Mouse (Mus musculus) megakaryocyte progenitor cell, adult 5-6 weeks (primary cell): ENCODE results near the gene Phf23. TPM values are rescaled to one million over a fixed set of nuclear protein-coding genes. Genes with fewer than 3 reads are reported as not detected.

Experiments used
- ATAC-seq: replicated peaks from 2 replicates; pipeline ENCODE4 v1.8.0; 2016; ENCODE audit warnings: mild to moderate bottlenecking, moderate TSS enrichment, inconsistent platforms; ENCODE audit not compliant: poor library complexity
- total RNA-seq, 2 experiments: library from RNA; stranded (forward) in 1 of 2; stranded (reverse) in 1 of 2; fragments of 157-497, 149-512 nt in 1 of 2; fragments of 200-1000 nt in 1 of 2; gene quantifications; 2 replicates each; pipeline versions ENCODE4 v1.2.3 to v1.2.4; 2015 to 2017

Phf23 gene
- total RNA-seq, 2 experiments from 2014 or later = 31.7 to 37.9 TPM

DNA sequence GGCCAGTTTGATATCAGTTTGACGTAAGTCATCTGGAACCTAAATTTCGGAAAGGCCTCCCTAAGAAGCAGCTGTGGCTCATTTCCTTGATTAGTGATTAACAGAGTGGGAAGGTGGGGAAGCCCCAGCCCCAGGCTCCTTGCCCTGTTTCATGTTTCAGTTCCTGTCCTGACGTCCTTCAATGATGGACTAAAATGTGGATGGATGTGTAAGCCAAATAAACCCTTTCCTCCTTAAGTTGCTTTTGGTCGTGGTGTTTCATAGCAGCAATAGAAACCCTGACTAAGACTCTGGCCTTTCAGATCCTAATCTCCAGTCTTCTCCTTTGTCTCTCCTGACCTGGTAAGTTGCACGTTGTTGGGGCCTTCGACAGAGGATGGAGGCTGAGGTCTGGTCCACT is 25.4 kb upstream of the Phf23 start:
- ATAC-seq = no peak

DNA sequence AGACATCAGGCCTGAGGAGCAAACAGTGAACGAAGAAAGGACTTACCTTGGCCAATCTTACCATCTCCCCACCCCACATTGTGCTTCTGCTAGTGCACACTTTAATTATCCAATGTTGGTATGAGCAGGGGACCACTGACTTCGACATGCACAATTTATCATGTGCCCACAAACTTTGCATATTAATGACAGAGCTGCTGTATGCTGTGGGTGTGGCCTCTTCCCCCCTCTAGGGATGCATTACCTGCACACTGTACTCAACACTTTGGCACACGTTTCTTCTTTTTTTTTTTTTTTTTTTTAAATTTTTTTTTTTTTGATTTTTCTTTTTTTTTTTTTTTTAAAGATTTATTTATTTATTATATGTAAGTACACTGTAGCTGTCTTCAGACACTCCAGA is 24.8 kb upstream of the Phf23 start:
- no peak for ATAC-seq

DNA sequence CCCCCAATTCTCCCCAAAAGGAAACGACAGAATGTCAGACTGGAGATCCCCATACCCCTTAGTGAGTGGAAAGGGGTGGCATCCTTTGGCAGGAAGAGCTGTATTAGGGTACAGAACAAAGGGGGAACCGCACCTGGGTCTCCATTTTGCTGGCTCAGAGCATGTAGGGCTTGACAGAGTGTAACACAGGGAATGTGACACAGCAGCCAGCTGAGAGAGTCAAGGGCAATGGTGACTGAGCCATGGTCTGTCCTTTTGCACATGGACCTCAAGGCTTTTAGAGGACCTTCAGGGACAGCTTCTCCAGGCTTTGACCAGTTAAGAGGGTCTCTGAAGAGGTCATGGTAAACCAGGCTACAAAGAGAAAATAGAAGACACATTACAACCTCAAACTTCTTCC is 20.7 kb upstream of the Phf23 start:
- ATAC-seq = no peak

DNA sequence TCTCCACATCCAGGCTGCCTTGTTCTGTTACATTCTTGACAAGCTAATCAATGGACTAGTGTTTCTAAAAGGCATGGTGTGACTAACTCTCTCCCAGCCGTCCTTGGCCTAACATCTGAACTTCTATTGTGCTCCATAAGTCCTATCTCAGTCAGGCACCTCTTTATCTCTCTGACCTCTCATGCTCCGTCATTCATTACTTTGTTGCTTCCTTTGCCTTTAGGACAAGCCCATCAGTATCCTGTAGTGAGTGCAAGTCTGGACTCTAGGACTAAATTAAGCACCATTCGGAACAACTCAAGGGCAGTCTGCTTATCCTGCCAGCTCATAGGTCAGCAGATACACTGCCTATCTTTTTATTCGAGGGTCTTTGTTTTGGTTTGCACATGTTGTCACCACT is 19.3 kb upstream of the Phf23 start:
- no peak for ATAC-seq

DNA sequence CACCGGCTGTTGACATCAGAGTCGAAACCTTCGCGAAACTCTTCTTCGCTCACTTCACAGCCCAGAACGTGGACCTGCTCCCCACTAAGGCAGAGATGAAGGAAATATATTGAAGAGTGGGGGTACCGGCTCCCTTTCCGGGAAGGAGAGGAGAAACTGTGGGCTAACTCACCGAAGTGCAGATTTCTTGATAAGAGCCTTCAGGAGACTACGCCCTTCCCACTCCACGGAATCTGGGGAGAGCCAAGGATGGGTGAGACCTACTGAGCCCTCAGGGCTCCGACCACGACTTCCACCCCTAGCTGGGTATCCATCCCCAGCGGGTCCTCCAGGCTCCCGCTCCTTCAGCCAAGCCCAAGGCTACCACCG is 15.8 kb upstream of the Phf23 start:
- peak; percentile 18 for ATAC-seq

DNA sequence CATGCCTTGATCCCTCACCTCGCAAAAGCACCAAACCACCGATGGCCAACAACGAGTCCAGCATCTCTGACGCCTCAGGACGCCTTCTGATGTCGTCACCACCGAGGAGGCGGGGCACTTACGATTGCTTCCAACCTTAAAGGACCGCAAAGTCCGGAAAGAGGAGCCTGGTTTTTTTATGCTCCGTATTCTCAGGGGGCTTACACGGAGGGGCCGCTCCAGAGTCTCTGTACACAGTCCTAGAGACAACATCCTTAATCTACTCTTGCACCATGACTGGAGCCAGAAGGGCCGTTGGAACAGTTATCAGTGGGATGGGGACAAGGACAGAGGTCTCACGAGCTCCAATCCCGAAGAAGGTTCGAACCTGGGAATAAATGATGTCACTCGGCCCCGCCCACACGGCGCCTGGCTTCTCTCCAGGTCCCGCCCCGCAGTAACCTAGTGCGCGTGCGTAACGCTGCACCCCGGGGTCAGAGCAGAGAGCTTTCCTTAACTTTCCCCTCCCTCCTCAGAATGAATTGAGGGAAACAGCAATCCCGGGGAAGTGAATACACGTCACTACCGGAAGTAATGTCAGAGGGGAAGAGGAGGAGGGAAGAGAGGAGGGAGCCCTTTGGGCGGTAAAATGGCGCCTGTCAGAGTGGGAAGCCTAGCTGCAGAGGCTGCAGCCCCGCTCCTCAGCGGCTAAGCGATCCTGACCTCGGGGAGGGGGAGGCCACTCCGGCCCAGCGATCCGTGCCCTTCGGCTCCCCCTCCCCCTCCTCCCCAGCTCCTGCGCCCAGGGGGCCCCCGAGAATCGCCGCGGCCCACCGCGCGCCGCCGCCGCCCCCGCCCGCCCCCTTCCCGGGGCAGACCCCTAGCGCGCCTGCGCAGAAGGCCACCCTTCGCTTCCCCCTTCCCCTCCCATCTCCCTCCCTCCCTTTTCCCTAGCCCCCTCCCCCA is 15.1 kb upstream of the Phf23 start:
- ATAC-seq = peak; percentile 93

DNA sequence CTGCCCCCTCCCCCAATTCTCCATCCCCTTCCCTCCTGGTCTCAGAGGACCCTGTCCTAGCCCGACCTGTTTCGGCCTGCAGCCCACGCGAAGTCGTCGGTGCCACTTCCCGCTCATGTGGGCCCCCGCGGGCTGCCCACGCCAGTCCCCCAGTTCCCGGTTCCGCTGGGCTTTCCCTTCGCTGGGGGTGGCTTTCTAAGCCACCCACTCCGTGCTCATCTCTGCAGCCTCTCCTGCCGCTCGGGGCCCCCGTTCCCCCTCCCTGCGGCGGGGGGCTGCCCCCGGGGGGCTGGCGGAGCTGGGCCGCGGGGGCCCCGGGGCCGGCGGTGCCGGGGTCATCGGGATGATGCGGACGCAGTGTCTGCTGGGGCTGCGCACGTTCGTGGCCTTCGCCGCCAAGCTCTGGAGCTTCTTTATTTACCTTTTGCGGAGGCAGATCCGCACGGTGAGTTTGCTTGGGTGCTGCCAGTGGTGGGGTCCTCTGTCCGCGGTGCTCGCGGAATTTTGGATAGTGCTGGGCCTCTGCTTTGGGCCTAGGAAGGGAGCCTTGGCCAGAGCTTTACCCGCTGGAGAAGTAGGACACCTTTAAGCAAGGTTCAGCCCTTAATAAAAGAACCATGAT is 14.3 kb upstream of the Phf23 start, which contains the start of gene Ctdnep1:
TSS of gene Ctdnep1 (plus strand) at position 16 of the 622 bp plus-strand sequence.
- no peak for ATAC-seq

DNA sequence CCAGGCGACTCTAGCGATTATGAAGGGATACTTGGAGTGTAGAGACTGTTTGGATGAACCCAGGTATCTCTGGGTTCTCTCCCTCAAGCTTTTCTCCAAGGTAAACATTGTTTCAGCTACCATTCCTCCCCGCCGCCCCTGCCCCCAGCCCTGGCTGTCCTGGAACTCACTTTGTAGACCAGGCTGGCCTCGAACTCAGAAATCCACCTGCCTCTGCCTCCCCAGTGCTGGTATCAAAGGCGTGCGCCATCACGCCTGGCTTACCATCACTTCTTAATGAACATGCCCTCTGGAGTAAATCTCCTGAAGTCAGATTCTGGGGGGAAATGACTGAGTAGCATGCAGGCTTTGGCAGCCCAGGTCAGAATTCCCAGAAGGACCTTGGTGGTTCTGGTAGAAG is 13.4 kb upstream of the Phf23 start, which contains the start of gene Elp5:
TSS of gene Elp5 (minus strand) at position 293 of the 400 bp plus-strand sequence.
- ATAC-seq = no peak

DNA sequence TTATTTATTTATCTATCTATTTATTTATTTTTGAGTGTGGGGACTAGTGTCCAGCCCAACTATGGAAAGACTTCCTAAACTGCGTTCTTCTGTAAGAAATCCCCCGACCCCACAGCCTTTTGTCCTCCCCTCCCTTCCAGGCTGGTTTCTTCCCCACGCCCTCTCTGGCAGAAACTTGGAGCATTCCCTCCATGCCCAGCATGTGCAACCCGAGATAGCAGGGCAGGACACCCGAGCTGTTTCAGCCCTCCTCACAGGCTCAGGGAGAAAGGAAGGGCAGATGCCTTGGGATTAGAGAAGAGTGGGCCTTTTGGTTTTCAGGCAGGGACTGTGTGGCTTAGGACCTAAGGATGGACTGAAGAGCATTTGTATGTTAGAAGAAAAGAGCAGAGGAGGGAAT is 12.7 kb upstream of the Phf23 start:
- no peak for ATAC-seq

DNA sequence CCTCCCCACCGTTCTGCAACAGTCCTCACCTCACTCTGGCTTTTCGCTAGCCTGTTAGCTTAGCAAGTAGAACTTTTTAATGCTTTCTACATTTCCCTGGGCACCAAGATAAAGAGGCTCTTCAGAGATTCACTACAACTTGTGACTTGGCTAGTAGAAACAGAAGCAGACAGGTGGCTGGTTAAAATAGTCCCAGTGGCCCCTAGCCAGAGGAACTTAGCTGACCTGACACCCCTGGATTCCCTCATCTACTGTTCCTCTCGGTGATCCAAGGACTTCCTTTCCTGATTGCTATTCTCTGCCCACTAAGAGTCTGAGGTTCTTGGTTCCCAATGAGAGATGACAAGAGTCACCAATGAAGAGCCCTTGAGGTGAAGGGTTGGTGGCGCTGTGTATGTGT is 12.2 kb upstream of the Phf23 start:
- ATAC-seq = no peak

DNA sequence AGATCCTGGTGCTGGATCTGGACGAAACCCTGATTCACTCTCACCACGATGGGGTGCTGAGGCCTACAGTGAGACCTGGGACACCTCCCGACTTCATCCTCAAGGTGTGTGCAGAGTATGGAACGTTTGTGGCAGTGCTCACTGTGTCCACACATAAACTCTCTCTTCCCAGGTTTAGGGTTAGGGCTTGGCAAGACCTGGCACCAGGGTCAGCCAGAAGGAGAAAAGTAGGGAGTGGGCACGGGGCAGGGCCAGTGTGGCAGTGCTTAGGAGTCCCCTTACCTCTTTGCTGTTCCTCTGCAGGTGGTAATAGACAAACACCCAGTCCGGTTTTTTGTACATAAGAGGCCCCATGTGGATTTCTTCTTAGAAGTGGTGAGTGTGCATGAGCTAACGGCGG is 11.1 kb upstream of the Phf23 start:
- no peak for ATAC-seq

DNA sequence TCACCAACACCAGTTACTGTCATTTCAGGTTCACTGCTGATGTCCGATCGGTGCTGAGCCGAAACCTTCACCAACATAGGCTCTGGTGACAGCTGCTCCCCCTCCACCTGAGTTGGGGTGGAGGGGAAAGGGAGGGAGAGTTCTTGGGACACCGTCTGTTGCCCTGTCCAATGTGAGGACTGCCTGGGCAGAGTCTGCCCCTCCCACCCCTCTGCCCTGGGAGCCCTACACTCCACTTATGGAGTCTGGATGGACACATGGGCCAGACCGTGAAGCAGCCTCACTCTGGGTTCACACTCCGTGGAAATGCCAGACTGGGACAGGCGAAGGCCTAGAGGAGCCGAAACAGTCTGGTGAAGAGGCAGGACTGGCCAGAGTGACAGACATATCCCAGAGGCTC is 5.6 kb upstream of the Phf23 start:
- no peak for ATAC-seq

DNA sequence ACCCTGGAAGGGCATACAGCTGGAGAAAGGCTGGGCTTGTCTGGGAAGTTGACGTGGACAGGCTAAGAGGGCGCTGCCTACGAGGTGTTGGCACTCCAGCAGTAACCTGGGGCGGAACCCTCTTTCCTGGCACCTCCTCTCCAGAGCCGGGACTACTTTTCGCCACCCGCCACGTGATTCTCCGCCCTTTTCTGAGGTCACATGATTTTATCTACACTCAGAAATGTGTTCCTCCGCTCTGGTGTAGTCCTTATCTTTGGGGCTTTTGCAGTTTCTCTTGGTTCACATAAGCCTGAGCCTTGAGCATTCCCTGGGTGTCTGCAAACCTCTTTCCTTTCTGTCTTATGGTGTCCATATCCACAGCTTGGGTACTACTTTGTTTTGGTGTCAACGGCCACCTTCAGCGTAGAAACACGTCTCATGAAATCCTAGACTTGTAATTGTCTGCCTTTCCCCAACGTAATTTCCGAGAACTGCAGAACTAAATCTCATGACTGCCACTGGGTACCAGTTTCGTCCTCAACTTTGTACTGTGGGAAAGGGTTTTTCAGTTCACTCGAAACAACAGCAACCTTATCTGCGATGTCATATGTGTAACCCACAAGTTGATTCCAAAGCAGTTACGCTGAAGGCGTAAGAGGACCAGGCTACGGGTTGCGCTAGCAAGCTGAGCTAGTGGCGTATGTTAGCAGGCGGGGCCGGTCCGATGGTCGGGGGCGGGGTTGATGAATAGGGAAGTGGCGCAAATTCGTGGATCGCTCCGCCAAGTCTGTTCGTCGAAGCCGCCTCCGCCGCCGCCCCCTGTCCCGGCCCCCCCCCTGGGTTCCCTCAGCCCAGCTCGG is 4.5 kb upstream of the Phf23 start, which contains the start of gene Gabarap:
TSS of gene Gabarap (plus strand) at position 294 of the 842 bp plus-strand sequence.
- ATAC-seq = peak; percentile 75

DNA sequence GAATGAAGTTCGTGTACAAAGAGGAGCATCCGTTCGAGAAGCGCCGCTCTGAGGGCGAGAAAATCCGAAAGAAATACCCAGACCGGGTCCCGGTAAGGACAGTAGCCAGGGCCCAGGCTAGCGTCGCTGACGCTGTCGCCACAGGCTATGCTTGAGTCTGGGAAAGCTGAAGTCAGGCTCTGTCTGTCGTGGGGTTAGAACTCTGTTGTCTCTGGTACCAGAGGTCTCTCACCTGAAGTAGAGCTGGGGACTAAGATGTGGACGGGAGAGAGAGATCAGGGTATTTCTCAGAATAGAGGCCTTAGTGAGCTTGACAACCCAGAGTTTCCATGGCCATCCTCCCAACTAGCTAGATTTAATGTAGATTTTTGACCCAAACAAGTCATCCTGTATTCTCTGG is 3.9 kb upstream of the Phf23 start:
- no peak for ATAC-seq

DNA sequence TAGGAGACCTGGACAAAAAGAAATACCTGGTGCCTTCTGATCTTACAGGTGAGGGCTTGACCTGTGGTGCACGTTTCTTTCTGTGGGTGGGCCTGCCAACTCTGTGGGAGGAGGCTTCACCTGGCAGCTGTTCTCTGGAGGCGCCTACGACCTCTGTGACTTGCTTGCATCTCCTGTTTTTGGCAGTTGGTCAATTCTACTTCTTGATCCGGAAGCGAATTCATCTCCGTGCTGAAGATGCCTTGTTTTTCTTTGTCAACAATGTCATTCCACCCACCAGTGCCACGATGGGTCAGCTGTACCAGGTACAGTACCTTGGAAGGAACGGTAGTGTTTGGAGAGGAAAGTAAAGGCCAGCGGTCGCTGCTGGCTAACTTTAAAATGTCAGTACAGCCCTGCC is 3.2 kb upstream of the Phf23 start:
- ATAC-seq = no peak

DNA sequence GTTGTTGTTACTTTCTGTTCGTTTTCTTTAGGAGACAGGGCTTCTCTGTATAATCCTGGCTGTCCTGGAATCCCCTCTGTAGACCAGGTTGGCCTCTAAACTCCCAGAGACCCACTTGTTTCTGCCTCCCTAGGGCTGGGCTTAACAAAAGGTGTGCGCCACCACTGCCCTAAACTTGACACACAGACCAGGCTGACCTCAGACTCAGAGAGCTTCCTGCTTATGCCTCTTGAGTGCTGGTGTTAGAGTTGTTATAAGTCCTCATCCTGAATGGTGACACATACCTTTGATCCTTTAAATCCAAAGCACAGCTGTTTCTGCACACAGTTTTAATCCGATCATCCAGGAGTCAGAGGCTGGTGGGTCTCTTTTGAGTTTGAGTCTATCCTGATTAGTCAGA is 2.6 kb upstream of the Phf23 start:
- no peak for ATAC-seq

DNA sequence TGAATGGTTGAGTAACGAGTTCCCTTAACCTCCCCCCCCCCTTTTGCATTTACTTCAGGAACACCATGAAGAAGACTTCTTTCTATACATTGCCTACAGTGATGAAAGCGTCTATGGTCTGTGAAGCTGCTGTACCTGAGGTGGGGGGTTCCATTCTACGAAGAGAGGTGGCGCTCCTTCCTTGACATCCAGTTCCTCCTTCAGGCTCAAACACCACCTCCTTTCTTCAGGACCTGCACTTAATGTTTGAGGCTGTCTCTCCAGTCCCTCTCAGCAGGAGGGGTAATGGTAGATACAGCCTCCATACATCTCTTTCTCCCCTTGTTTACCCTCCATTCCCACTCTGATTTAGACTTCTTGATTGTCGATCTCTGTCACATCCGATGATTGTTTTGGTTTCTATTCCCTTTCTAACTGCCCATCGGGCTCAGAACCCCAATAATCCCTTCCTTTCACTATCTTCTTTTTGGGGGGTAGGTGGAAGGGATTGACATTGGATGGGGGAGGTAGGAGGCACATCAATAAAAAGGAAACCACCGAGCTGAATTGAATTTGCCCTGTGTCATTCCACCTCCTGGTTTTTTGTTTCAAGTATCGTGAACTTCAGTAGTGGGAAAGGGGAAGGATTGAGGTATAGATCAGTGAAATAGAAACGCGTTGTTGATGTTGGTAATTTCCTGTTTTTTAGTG is 1.0 kb upstream of the Phf23 start:
- no peak for ATAC-seq

DNA sequence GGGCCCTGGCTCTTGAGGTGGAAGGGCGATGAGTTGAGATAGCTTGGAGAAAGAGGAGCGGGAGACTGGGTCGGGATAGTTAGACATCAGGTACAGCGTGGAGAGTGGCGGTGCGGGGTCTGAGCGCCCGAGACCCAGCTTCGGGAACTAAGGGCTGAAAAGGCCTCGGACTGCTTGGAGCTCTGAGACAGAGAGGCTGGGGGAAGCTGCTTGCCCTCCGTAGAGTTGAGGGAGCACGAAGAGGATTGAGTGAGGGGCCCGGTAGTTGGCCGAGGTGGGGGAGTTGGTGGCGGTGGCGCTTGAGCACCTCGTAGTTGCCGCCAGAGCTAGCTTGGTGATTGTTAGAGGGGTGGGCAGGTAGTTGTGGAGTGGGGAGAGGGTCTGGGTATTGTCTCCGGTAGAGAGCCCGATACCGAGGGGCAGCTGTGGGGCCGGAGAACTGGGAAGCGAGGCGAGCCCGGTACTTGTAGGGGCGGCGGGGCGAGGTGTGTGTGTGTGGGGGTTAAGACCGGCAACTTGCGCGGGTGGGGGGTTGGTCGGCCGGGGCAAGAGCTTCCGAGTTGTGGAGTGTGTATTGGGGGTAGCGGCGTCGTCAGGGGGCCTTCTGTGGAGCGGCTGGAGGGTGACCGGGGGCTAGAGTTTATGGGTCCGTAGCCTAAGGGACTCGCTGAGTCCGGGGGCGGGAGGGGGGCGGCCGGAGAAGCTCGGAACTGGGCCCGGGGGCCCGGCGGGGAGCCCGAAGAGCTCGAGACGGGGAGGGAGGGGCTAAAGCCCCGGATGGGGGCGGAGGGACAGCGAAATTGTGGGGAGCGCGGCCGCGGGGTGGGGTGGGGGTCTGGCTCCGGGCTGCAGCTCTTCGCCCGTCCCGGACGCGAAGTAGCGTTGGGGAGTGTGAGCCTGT is 834 bp downstream of the Phf23 start:
- ATAC-seq = no peak; the same call in 1 of the 2 replicates

DNA sequence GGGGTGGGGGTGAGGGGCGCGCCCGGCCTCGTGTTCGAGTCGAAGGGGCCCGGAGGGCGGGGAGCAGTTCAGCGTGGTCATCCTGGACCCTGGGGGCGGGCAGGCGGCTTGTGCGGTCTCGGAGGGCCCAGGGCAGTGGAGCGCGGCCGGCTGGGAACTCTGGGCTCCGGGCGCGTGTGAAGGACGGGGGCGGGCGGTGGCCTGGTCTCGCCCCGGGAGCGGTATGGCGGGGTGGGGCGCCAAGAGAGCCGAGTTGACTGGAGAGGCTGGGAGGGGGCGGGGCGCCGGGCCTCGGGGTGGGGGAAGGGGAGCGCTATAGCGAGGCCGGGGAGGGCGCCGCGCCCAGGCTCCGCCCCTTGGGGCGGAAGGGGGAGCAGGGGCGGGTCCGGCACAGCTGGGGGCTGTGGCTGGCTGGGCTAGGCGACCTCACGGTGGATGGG is 1.5 kb downstream of the Phf23 start:
- peak; percentile 36 for ATAC-seq
